Mouse (Mus musculus): Measurements from ENCODE around the gene Arfgef3.

DNA sequence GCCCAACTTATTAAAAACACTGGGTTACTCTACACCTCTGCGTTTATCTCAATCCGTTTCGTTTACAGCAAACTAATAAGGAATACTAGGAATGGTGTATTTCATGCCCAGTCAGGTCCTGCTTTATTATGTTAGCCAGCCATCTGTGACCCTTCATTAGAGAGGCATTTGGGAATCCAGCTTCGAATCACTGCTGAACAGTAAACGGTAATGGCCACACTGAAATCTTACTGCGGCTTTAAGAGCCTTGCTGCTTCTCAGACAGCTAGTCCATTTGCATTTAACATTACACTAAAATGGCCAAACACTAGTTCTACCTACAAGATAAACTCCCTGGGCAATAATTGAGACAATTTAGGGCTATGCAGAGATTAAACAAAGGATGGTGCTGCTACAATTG lies 1.7 kb downstream of the Arfgef3 start:
- TF ChIP-seq POLR2A (IDR thresholded peaks at IDR 0.05; ENCODE audit: borderline replicate concordance, extremely low read depth, insufficient read depth, insufficient read length, poor library complexity, severe bottlenecking) (no peak), CTCF (IDR thresholded peaks at IDR 0.05; ENCODE audit: borderline replicate concordance, extremely low read depth, insufficient read depth, insufficient read length) (no peak)

Measured in brain, embryonic 14.5 days (tissue).